In the genomic region with DNA sequence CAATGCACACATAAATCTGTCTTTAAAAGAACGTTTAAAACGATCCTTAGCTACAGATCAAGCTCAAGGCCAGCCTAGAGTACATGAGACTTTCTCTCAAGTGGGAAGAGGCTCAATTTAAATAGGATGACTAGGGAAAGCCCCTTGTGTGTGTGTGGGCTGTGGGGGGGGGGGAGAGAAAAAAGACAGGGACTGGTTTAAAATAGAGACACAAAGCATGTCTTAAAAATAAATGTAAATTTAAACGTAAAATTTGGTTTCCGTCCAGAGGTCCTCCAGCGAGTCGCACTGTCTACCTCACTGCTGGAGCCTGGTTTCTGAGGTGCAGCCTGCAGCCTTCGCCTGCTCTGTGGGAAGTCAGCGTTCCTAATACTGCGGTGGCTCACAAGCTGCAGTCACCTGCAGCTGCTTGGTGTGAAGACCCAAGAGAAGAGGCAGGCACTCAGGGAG, we compare ENCODE assay signal across 27 mouse cellular contexts. TPM values are rescaled to one million over a fixed set of nuclear protein-coding genes. Genes with fewer than 3 reads are reported as not detected.
A peak's percentile ranks its signal among the peaks of the same experiment; 100 is the strongest.
DNase-seq lines count a peak whose midpoint lies in the region; TF ChIP-seq lines count a peak whose summit lies in the region.
"Had no signal": no experiment of that assay in that cellular context is flagged by ENCODE, and none has a peak within 500 bp of the region (broad histone marks: within the 10 kb centered on the region; RNA-seq: fewer than 3 reads in every experiment).

No protein-coding gene starts in this region.

- H3K36me3 ChIP-seq in thymus, adult 2 months (ENCODE audit: control insufficient read depth, insufficient read depth, low read length): peaks cover 2% of the 10 kb centered on the region; the same call in 1 of the 2 replicates
- peaks cover 12 to 20% of the 10 kb centered on the region in 2 experiments for H3K36me3 ChIP-seq in CH12.LX (replicated peaks in 1 of 2; ENCODE audit: control insufficient read depth in 1 of 2, insufficient read depth in 1 of 2, low read length in 1 of 2)
- H3K36me3 ChIP-seq: embryonic facial prominence, embryonic 10.5 days; embryonic facial prominence, embryonic 13.5 days; forebrain, embryonic 12.5 days; forebrain, embryonic 15.5 days; heart, embryonic 15.5 days; hindbrain, embryonic 10.5 days; hindbrain, embryonic 13.5 days had no signal

- H3K4me2 ChIP-seq in CH12.LX (ENCODE audit: insufficient read depth, low read depth, poor library complexity, severe bottlenecking): peak overlapping the region; percentile 84
- H3K4me2 ChIP-seq: embryonic facial prominence, embryonic 13.5 days; forebrain, embryonic 12.5 days; forebrain, embryonic 15.5 days; heart, embryonic 12.5 days; heart, embryonic 15.5 days; hindbrain, embryonic 13.5 days had no signal

- H3K4me3 ChIP-seq in layer of hippocampus, adult 2 months: no peak overlapping the region
- no peak overlapping the region for H3K4me3 ChIP-seq in thymus, adult 2 months (ENCODE audit: control insufficient read depth, insufficient read depth, low read length)
- peak overlapping the region; percentile 58 to 69 (median 60) for H3K4me3 ChIP-seq in CH12.LX (replicated peaks in 1 of 3; ENCODE audit: low read depth in 2 of 3, low read length in 2 of 3, poor library complexity in 1 of 3)
- H3K4me3 ChIP-seq: embryonic facial prominence, embryonic 10.5 days; embryonic facial prominence, embryonic 13.5 days; erythroblast, embryonic 14.5 days; forebrain, embryonic 12.5 days; forebrain, embryonic 15.5 days; heart, embryonic 12.5 days; heart, embryonic 15.5 days; hindbrain, embryonic 10.5 days; hindbrain, embryonic 13.5 days had no signal

- 55% methylated on average over 9 of the region's 9 CpGs for WGBS in thymus, adult 2 months

- peak; percentile 77 for TF ChIP-seq EP300 in CH12.LX (IDR thresholded peaks at IDR 0.05; ENCODE audit: low read length)

- 0 out of 2 replicates have a peak, but pooled peaks have one; percentile 22 for TF ChIP-seq POLR2A in thymus, adult 2 months (IDR thresholded peaks at IDR 0.05; ENCODE audit: control insufficient read depth, extremely low read depth, insufficient read depth, low read length, poor library complexity)
- TF ChIP-seq POLR2A in CH12.LX (IDR thresholded peaks at IDR 0.05; ENCODE audit: low read depth, low read length): peak; percentile 70

- peaks cover 52% of the 10 kb centered on the region for H3K4me1 ChIP-seq in thymus, adult 2 months (replicated peaks; ENCODE audit: control insufficient read depth, insufficient read depth, low read length)
- peaks cover 44 to 55% of the 10 kb centered on the region in 2 experiments for H3K4me1 ChIP-seq in CH12.LX (ENCODE audit: control insufficient read depth in 1 of 2, insufficient read depth in 2 of 2)
- H3K4me1 ChIP-seq: forebrain, embryonic 15.5 days had no signal

- peaks cover 14% of the 10 kb centered on the region for H3K79me2 ChIP-seq in CH12.LX (replicated peaks; ENCODE audit: control insufficient read depth, extremely low read depth, insufficient read depth, poor library complexity, severe bottlenecking)

- H3K9ac ChIP-seq in CH12.LX (ENCODE audit: insufficient read depth, low read depth): peak overlapping the region; percentile 93
- H3K9ac ChIP-seq: embryonic facial prominence, embryonic 13.5 days; forebrain, embryonic 12.5 days; forebrain, embryonic 15.5 days; heart, embryonic 12.5 days; heart, embryonic 15.5 days; hindbrain, embryonic 13.5 days had no signal

- H3K27ac ChIP-seq in layer of hippocampus, adult 2 months: peak overlapping the region; percentile 36; the same call in 1 of the 2 replicates
- H3K27ac ChIP-seq in thymus, adult 2 months (ENCODE audit: control insufficient read depth, insufficient read depth, low read length): peak overlapping the region; percentile 38
- H3K27ac ChIP-seq in CH12.LX (ENCODE audit: insufficient read depth, low read depth): peak overlapping the region; percentile 99
- H3K27ac ChIP-seq: embryonic facial prominence, embryonic 10.5 days; embryonic facial prominence, embryonic 13.5 days; forebrain, embryonic 12.5 days; forebrain, embryonic 15.5 days; heart, embryonic 15.5 days; hindbrain, embryonic 10.5 days; hindbrain, embryonic 13.5 days had no signal

- TF ChIP-seq CTCF in layer of hippocampus, adult 2 months (conservative IDR thresholded peaks at IDR 0.05): no peak
- TF ChIP-seq CTCF in thymus, adult 2 months (IDR thresholded peaks at IDR 0.05; ENCODE audit: borderline replicate concordance, control insufficient read depth, extremely low read depth, insufficient read depth, low read length, poor library complexity): no peak
- TF ChIP-seq CTCF in CH12.LX (conservative IDR thresholded peaks at IDR 0.05 in 1 of 2, IDR thresholded peaks at IDR 0.05 in 1 of 2; ENCODE audit: low read depth in 2 of 2, low read length in 2 of 2): no peak

- peaks cover 18% of the 10 kb centered on the region for H3K9me3 ChIP-seq in CH12.LX (replicated peaks; ENCODE audit: low read length)
- H3K9me3 ChIP-seq: embryonic facial prominence, embryonic 10.5 days; embryonic facial prominence, embryonic 13.5 days; forebrain, embryonic 12.5 days; forebrain, embryonic 15.5 days; heart, embryonic 15.5 days; hindbrain, embryonic 10.5 days; hindbrain, embryonic 13.5 days had no signal

- no peak for DNase-seq in layer of hippocampus, adult 2 months (ENCODE audit: low spot score in 2 of 2)
- DNase-seq in layer of hippocampus, postnatal 25 days (ENCODE audit: extremely low spot score in 1 of 2, low spot score in 1 of 2): no peak
- no peak for DNase-seq in thymus, adult 2 months
- DNase-seq in thymus, postnatal 0 days (ENCODE audit: low spot score): no peak
- peak; percentile 82 for DNase-seq in CH12.LX (ENCODE audit: extremely low read depth)
- DNase-seq in frontal cortex, postnatal 36 days (ENCODE audit: low spot score in 2 of 2): no peak
- DNase-seq: adrenal gland, adult 8-10 months; adrenal gland, postnatal 25 days; cerebellum, adult 11-12 months; cerebellum, adult 8-10 months; cerebellum, postnatal 10 days; cerebellum, postnatal 36 days; embryo, embryonic 11 days; gastrocnemius, postnatal 14 days; heart, adult 18-20 months; heart, postnatal 10 days; heart, postnatal 36 days had no signal

- in situ Hi-C loops in CH12.LX (cut with MboI; ENCODE audit: low pct_ligation_motif_present, low pct_unique_long_range_greater_than_20kb, low sequenced_read_pairs): no loop called here

- dilution Hi-C loops in CH12.LX (cut with MboI; ENCODE audit: extremely low pct_ligation_motif_present, extremely low pct_unique_long_range_greater_than_20kb, low sequenced_read_pairs): no loop called here

- H3K27me3 ChIP-seq in thymus, adult 2 months (ENCODE audit: control insufficient read depth, insufficient read depth, low read length): no peaks in the 10 kb centered on the region
- no peaks in the 10 kb centered on the region for H3K27me3 ChIP-seq in CH12.LX (replicated peaks)
- H3K27me3 ChIP-seq: embryonic facial prominence, embryonic 13.5 days; forebrain, embryonic 12.5 days; forebrain, embryonic 15.5 days; heart, embryonic 12.5 days; heart, embryonic 15.5 days; hindbrain, embryonic 13.5 days had no signal

- TF ChIP-seq RAD21 in CH12.LX (IDR thresholded peaks at IDR 0.05; ENCODE audit: low read depth, low read length): no peak

TF ChIP-seq in CH12.LX, 34 proteins besides CTCF, POLR2A, EP300 and RAD21 (continues in another document):
- TF ChIP-seq ZKSCAN1 (IDR thresholded peaks at IDR 0.05; ENCODE audit: borderline replicate concordance, low read depth, low read length) (no peak), HCFC1 (IDR thresholded peaks at IDR 0.05; ENCODE audit: low read depth, low read length) (no peak), TCF12 (IDR thresholded peaks at IDR 0.05; ENCODE audit: low read depth, low read length) (peak; percentile 76), BHLHE40 (IDR thresholded peaks at IDR 0.05; ENCODE audit: low read depth, low read length) (peak; percentile 90), USF1 (IDR thresholded peaks at IDR 0.05; ENCODE audit: low read depth, low read length) (no peak), KAT2A (IDR thresholded peaks at IDR 0.05; ENCODE audit: insufficient replicate concordance, low read length) (no peak), MEF2A (IDR thresholded peaks at IDR 0.05; ENCODE audit: borderline replicate concordance, low read depth, low read length) (peak; percentile 91), SMC3 (IDR thresholded peaks at IDR 0.05; ENCODE audit: low read depth, low read length) (peak; percentile 11), SIN3A (IDR thresholded peaks at IDR 0.05; ENCODE audit: low read length) (peak; percentile 69), ZNF384 (IDR thresholded peaks at IDR 0.05; ENCODE audit: low read depth, low read length) (peak; percentile 46)

RNA-seq across cellular contexts. Expression of a gene that starts 9.2 kb away (rescaled TPM):
- under 1 TPM; 0.59 to 0.96 TPM for total RNA-seq in layer of hippocampus, adult 2 months (2021)
- total RNA-seq in layer of hippocampus, postnatal 25 days (2021): under 1 TPM; 0.59 to 0.71 TPM
- polyA plus RNA-seq in thymus, adult 2 months (2012; rRNA removed): 276 and 294 TPM in 2 replicates
- polyA plus RNA-seq in thymus, postnatal 0 days (2015; fragmentation: Nextera tagmentation; extraction: Ambion mirVana): 159 and 186 TPM in 2 replicates
- total RNA-seq in CH12.LX (2012; rRNA removed) (38.9 and 49.5 TPM in 2 replicates), CH12.LX (2014; rRNA removed) (60.5 and 66.9 TPM in 2 replicates)
- 64.0 and 69.8 TPM in 2 replicates for polyA plus RNA-seq in CH12.LX (2012; ENCODE audit: insufficient read length, low read depth)
- polyA plus RNA-seq: erythroblast, embryonic 14.5 days had no signal

RNA-seq across cellular contexts. Expression of a gene that starts 27.5 kb away (rescaled TPM):
- total RNA-seq in layer of hippocampus, adult 2 months (2021): 10 to 100 TPM; 45.5 to 46.8 TPM
- 10 to 100 TPM; 36.3 to 40.3 TPM for total RNA-seq in layer of hippocampus, postnatal 25 days (2021)
- 276 and 278 TPM in 2 replicates for polyA plus RNA-seq in thymus, adult 2 months (2012; rRNA removed)
- polyA plus RNA-seq in thymus, postnatal 0 days (2015; fragmentation: Nextera tagmentation; extraction: Ambion mirVana): 61.7 and 72.6 TPM in 2 replicates
- 2.8 and 3.4 TPM in 2 replicates for total RNA-seq in CH12.LX (2012; rRNA removed)
- 2.2 and 3.2 TPM in 2 replicates for total RNA-seq in CH12.LX (2014; rRNA removed)
- 1.7 and 2.5 TPM in 2 replicates for polyA plus RNA-seq in CH12.LX (2012; ENCODE audit: insufficient read length, low read depth)
- polyA plus RNA-seq: activated CD4-positive, CD25-positive, alpha-beta regulatory T cell, adult 4 months; erythroblast, embryonic 14.5 days had no signal

RNA-seq across cellular contexts. Expression of a gene that starts 34.7 kb away (rescaled TPM):
- 10 to 100 TPM; 25.6 to 25.9 TPM for total RNA-seq in layer of hippocampus, adult 2 months (2021)
- total RNA-seq in layer of hippocampus, postnatal 25 days (2021): 10 to 100 TPM; 23.7 to 24.9 TPM
- polyA plus RNA-seq in thymus, adult 2 months (2012; rRNA removed): 5.6 and 6.0 TPM in 2 replicates
- 31.1 and 31.7 TPM in 2 replicates for polyA plus RNA-seq in thymus, postnatal 0 days (2015; fragmentation: Nextera tagmentation; extraction: Ambion mirVana)
- total RNA-seq in CH12.LX (2012; rRNA removed) (43.1 and 51.8 TPM in 2 replicates), CH12.LX (2014; rRNA removed) (73.7 and 88.8 TPM in 2 replicates)
- polyA plus RNA-seq in CH12.LX (2012; ENCODE audit: insufficient read length, low read depth): 69.1 and 83.7 TPM in 2 replicates

RNA-seq across cellular contexts. Expression of a gene that starts 38.0 kb away (rescaled TPM):
- 100 to 1,000 TPM; 133 to 135 TPM for total RNA-seq in layer of hippocampus, adult 2 months (2021)
- 100 to 1,000 TPM; 151 to 169 TPM for total RNA-seq in layer of hippocampus, postnatal 25 days (2021)
- polyA plus RNA-seq in thymus, adult 2 months (2012; rRNA removed): 62.1 and 62.8 TPM in 2 replicates
- polyA plus RNA-seq in thymus, postnatal 0 days (2015; fragmentation: Nextera tagmentation; extraction: Ambion mirVana): 44.5 and 48.3 TPM in 2 replicates
- 35.0 and 39.4 TPM in 2 replicates for total RNA-seq in CH12.LX (2012; rRNA removed)
- total RNA-seq in CH12.LX (2014; rRNA removed): 23.2 and 25.4 TPM in 2 replicates
- 50.6 and 56.0 TPM in 2 replicates for polyA plus RNA-seq in CH12.LX (2012; ENCODE audit: insufficient read length, low read depth)

Comparison
In these comparisons a context has a peak if more than half of its experiments do, and no peak if none do; other contexts are left out.
1. H3K27ac ChIP-seq: peak in every context shown above with its lines; median percentile 99 in CH12.LX; 38 in thymus, adult 2 months; 36 in layer of hippocampus, adult 2 months.
2. H3K4me3 ChIP-seq: peak in CH12.LX (3 of 3); none in layer of hippocampus, adult 2 months (single experiment) and thymus, adult 2 months (single experiment).
3. RNA of a gene that starts 9.2 kb away (total RNA-seq): 38.9 to 66.9 TPM in CH12.LX; 0.59 to 0.96 TPM in layer of hippocampus, adult 2 months and 0.59 to 0.71 TPM in layer of hippocampus, postnatal 25 days; every median in the first group is over 10 times any median in the second.
4. RNA of a gene that starts 27.5 kb away (total RNA-seq): 45.5 to 46.8 TPM in layer of hippocampus, adult 2 months and 36.3 to 40.3 TPM in layer of hippocampus, postnatal 25 days; 2.2 to 3.4 TPM in CH12.LX; every median in the first group is over 4 times any median in the second.